Mouse (Mus musculus): ENCODE measurements around the gene Pigl.

- TF ChIP-seq POLR2A (IDR thresholded peaks at IDR 0.05; ENCODE audit: low read depth, low read length): no peak
- TF ChIP-seq CTCF (conservative IDR thresholded peaks at IDR 0.05; ENCODE audit: insufficient read depth, insufficient read length, low read depth, low read length): peak; percentile 44
Observed at GRCm38 (mm10) chr11:62496151-62496715, 38.0 kb downstream of the Pigl start.
